Mouse (Mus musculus): ENCODE results near the gene Ffar3. TPM values are rescaled to one million over a fixed set of nuclear protein-coding genes. Genes with fewer than 3 reads are reported as not detected.

Gene Ffar3
- 0.21 and 0.47 TPM in 2 replicates for polyA plus RNA-seq (2015; fragmentation: Nextera tagmentation; extraction: Ambion mirVana)

GRCm38 (mm10) chr7:30856078-30856477 lies at the start of gene Ffar3:
Gene Ffar3 (minus strand): TSS chr7:30856178.
- WGBS: 57% methylated on average over 6 of the region's 6 CpGs
- Histone ChIP-seq H3K9me3 (ENCODE audit: control insufficient read depth) (no peaks in the 10 kb centered on the region), H3K27ac (ENCODE audit: low read depth, low read length) (no peak within 1 kb of the TSS), H3K27me3 (replicated peaks; ENCODE audit: control insufficient read depth, insufficient read depth, low read length) (no peaks in the 10 kb centered on the region), H3K36me3 (ENCODE audit: control insufficient read depth, insufficient read depth) (no peaks in the 10 kb centered on the region), H3K4me1 (replicated peaks; ENCODE audit: control insufficient read depth, insufficient read depth, low read length) (no peaks in the 10 kb centered on the region), H3K4me2 (replicated peaks; ENCODE audit: low read depth) (no peak within 1 kb of the TSS), H3K4me3 (ENCODE audit: low read depth, low read length) (no peak within 1 kb of the TSS), H3K9ac (ENCODE audit: low read depth, low read length) (no peak within 1 kb of the TSS)
- TF ChIP-seq CTCF (IDR thresholded peaks at IDR 0.05; ENCODE audit: low read depth): no peak
- no peak; the same call in 1 of the 2 replicates for ATAC-seq

- H3K4me2 ChIP-seq (replicated peaks; ENCODE audit: low read depth): no peak overlapping the region
- H3K27me3 ChIP-seq (replicated peaks; ENCODE audit: control insufficient read depth, insufficient read depth, low read length): no peaks in the 10 kb centered on the region
- 36% methylated on average over 4 of the region's 4 CpGs for WGBS
- no peak overlapping the region for H3K4me3 ChIP-seq (ENCODE audit: low read depth, low read length)
- H3K9me3 ChIP-seq (ENCODE audit: control insufficient read depth): no peaks in the 10 kb centered on the region
- H3K9ac ChIP-seq (ENCODE audit: low read depth, low read length): no peak overlapping the region
- H3K36me3 ChIP-seq (ENCODE audit: control insufficient read depth, insufficient read depth): no peaks in the 10 kb centered on the region
- ATAC-seq: no peak
- H3K4me1 ChIP-seq (replicated peaks; ENCODE audit: control insufficient read depth, insufficient read depth, low read length): 0 out of 2 replicates have a peak, but pooled peaks cover 2% of the 10 kb centered on the region
- no peak overlapping the region for H3K27ac ChIP-seq (ENCODE audit: low read depth, low read length)
- TF ChIP-seq CTCF (IDR thresholded peaks at IDR 0.05; ENCODE audit: low read depth): peak; percentile 64
These were observed 48.1 kb upstream of the Ffar3 start for GRCm38 (mm10) chr7:30904042-30904441.

GRCm38 (mm10) chr7:30895217-30895616 lies 39.2 kb upstream of the Ffar3 start:
- Histone ChIP-seq H3K4me3 (ENCODE audit: low read depth, low read length) (no peak overlapping the region), H3K9ac (ENCODE audit: low read depth, low read length) (no peak overlapping the region), H3K36me3 (ENCODE audit: control insufficient read depth, insufficient read depth) (no peaks in the 10 kb centered on the region), H3K4me1 (replicated peaks; ENCODE audit: control insufficient read depth, insufficient read depth, low read length) (no peaks in the 10 kb centered on the region), H3K9me3 (ENCODE audit: control insufficient read depth) (no peaks in the 10 kb centered on the region), H3K27me3 (replicated peaks; ENCODE audit: control insufficient read depth, insufficient read depth, low read length) (no peaks in the 10 kb centered on the region), H3K27ac (ENCODE audit: low read depth, low read length) (no peak overlapping the region), H3K4me2 (replicated peaks; ENCODE audit: low read depth) (no peak overlapping the region)
- TF ChIP-seq CTCF (IDR thresholded peaks at IDR 0.05; ENCODE audit: low read depth): no peak
- ATAC-seq: no peak
- 55% methylated on average over 3 of the region's 3 CpGs for WGBS

DNA sequence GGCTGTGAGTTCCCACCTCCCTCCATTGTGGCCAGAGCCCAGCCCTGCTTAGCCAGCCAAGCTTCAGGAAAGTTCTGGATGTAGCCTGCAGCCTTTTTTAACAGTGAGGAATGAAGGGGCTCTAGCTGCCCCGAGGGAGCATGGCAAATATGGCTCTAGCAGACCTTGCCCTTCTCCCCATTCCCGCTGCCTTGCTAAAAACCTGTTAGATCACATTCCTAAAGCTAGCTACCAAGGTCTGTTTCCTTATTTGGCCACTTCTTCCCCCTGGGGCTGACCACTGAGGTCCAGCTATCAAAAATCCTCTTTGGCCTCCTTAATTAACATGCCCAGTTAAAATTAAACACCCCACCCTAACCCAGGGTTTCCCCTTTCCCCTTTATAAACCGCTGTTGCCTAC lies 36.5 kb upstream of the Ffar3 start:
- Histone ChIP-seq H3K36me3 (ENCODE audit: control insufficient read depth, insufficient read depth) (no peaks in the 10 kb centered on the region), H3K9ac (ENCODE audit: low read depth, low read length) (no peak overlapping the region), H3K27ac (ENCODE audit: low read depth, low read length) (no peak overlapping the region), H3K27me3 (replicated peaks; ENCODE audit: control insufficient read depth, insufficient read depth, low read length) (no peaks in the 10 kb centered on the region), H3K4me1 (replicated peaks; ENCODE audit: control insufficient read depth, insufficient read depth, low read length) (no peaks in the 10 kb centered on the region), H3K4me2 (replicated peaks; ENCODE audit: low read depth) (no peak overlapping the region), H3K4me3 (ENCODE audit: low read depth, low read length) (no peak overlapping the region), H3K9me3 (ENCODE audit: control insufficient read depth) (no peaks in the 10 kb centered on the region)
- no peak for TF ChIP-seq CTCF (IDR thresholded peaks at IDR 0.05; ENCODE audit: low read depth)
- WGBS: 17% methylated on average over 3 of the region's 3 CpGs
- no peak for ATAC-seq

DNA sequence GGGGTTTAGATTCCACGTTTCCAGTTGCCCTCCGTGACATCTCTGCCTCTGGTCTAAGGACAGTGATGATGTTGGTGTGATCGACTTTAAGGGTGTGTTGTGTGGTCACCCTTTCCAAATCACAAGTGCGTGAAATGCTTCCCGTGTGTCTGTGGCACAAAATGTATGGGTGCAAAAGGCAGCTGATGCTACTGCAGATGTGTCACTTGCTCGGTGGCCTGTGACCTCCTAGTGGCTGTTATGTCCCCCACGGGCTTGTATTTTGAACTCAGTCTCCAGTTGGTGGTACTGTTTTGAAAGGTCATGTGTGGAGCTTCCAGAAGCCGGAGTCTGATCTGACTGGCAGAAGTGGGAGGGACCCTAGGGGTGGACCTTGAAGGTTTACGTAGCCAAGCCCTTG lies 35.8 kb upstream of the Ffar3 start:
- Histone ChIP-seq H3K27me3 (replicated peaks; ENCODE audit: control insufficient read depth, insufficient read depth, low read length) (no peaks in the 10 kb centered on the region), H3K36me3 (ENCODE audit: control insufficient read depth, insufficient read depth) (no peaks in the 10 kb centered on the region), H3K4me1 (replicated peaks; ENCODE audit: control insufficient read depth, insufficient read depth, low read length) (no peaks in the 10 kb centered on the region), H3K4me2 (replicated peaks; ENCODE audit: low read depth) (no peak overlapping the region), H3K9ac (ENCODE audit: low read depth, low read length) (no peak overlapping the region), H3K27ac (ENCODE audit: low read depth, low read length) (no peak overlapping the region), H3K4me3 (ENCODE audit: low read depth, low read length) (no peak overlapping the region), H3K9me3 (ENCODE audit: control insufficient read depth) (no peaks in the 10 kb centered on the region)
- 83% methylated on average over 9 of the region's 9 CpGs for WGBS
- ATAC-seq: no peak
- TF ChIP-seq CTCF (IDR thresholded peaks at IDR 0.05; ENCODE audit: low read depth): no peak

DNA sequence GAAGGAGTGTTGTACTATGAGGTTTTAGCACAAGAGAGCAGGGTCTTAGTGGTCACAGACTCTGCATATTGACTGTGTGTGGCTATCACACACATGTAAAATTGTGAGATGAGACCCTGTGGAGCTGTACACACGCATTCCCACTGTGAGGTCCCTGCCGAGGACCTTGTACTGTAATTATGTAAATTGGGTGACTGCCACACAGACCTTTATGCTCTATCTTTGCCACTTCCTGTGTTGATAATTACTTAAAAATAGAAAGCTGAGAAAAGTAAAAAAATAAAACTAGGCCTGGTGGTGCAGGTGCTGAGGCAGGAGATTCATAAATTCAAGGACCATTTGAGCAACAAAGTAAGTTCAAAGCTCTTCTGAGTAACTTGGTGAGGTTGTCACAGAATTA lies 34.7 kb upstream of the Ffar3 start:
- no peaks in the 10 kb centered on the region for H3K36me3 ChIP-seq (ENCODE audit: control insufficient read depth, insufficient read depth)
- H3K9ac ChIP-seq (ENCODE audit: low read depth, low read length): no peak overlapping the region
- no peak for TF ChIP-seq CTCF (IDR thresholded peaks at IDR 0.05; ENCODE audit: low read depth)
- WGBS: 25% methylated on average over 2 of the region's 2 CpGs
- no peaks in the 10 kb centered on the region for H3K9me3 ChIP-seq (ENCODE audit: control insufficient read depth)
- H3K4me1 ChIP-seq (replicated peaks; ENCODE audit: control insufficient read depth, insufficient read depth, low read length): no peaks in the 10 kb centered on the region
- no peak overlapping the region for H3K4me3 ChIP-seq (ENCODE audit: low read depth, low read length)
- no peaks in the 10 kb centered on the region for H3K27me3 ChIP-seq (replicated peaks; ENCODE audit: control insufficient read depth, insufficient read depth, low read length)
- no peak overlapping the region for H3K4me2 ChIP-seq (replicated peaks; ENCODE audit: low read depth)
- no peak overlapping the region for H3K27ac ChIP-seq (ENCODE audit: low read depth, low read length)
- ATAC-seq: no peak

DNA sequence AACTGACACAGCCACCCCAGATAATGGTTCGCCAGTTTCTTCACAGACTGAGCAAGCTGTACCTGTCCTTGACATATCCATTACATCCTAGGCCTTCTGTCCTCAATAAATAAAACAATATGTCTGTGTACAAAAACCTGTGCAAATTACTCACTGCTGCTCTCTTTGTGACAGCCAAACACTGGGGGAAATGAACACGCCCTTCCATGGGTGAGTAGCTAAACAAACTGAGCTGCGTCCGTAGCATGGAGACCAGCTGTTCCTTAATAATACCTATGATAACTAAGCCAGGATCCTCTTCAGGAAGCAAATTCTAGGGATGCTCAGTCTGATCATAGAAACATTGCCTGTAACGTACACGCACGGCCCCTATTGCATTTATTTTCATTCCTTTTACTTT lies 32.8 kb upstream of the Ffar3 start:
- H3K4me1 ChIP-seq (replicated peaks; ENCODE audit: control insufficient read depth, insufficient read depth, low read length): no peaks in the 10 kb centered on the region
- WGBS: 65% methylated on average over 7 of the region's 7 CpGs
- ATAC-seq: no peak
- H3K4me3 ChIP-seq (ENCODE audit: low read depth, low read length): no peak overlapping the region
- no peak overlapping the region for H3K9ac ChIP-seq (ENCODE audit: low read depth, low read length)
- H3K4me2 ChIP-seq (replicated peaks; ENCODE audit: low read depth): no peak overlapping the region
- no peaks in the 10 kb centered on the region for H3K27me3 ChIP-seq (replicated peaks; ENCODE audit: control insufficient read depth, insufficient read depth, low read length)
- H3K9me3 ChIP-seq (ENCODE audit: control insufficient read depth): no peaks in the 10 kb centered on the region
- H3K27ac ChIP-seq (ENCODE audit: low read depth, low read length): no peak overlapping the region
- no peaks in the 10 kb centered on the region for H3K36me3 ChIP-seq (ENCODE audit: control insufficient read depth, insufficient read depth)
- no peak for TF ChIP-seq CTCF (IDR thresholded peaks at IDR 0.05; ENCODE audit: low read depth)
